Mouse (Mus musculus): Measurements from ENCODE around the gene Smg5. TPM values are rescaled to one million over a fixed set of nuclear protein-coding genes. Genes with fewer than 3 reads are reported as not detected.

The Smg5 gene
- 58.8 TPM for polyA plus RNA-seq (2014; fragmentation: Illumina TruSeq; extraction: RNeasy Lipid Tissue Mini Kit (QIAGEN cat#74804); ENCODE audit: low read depth, low replicate concordance)

DNA sequence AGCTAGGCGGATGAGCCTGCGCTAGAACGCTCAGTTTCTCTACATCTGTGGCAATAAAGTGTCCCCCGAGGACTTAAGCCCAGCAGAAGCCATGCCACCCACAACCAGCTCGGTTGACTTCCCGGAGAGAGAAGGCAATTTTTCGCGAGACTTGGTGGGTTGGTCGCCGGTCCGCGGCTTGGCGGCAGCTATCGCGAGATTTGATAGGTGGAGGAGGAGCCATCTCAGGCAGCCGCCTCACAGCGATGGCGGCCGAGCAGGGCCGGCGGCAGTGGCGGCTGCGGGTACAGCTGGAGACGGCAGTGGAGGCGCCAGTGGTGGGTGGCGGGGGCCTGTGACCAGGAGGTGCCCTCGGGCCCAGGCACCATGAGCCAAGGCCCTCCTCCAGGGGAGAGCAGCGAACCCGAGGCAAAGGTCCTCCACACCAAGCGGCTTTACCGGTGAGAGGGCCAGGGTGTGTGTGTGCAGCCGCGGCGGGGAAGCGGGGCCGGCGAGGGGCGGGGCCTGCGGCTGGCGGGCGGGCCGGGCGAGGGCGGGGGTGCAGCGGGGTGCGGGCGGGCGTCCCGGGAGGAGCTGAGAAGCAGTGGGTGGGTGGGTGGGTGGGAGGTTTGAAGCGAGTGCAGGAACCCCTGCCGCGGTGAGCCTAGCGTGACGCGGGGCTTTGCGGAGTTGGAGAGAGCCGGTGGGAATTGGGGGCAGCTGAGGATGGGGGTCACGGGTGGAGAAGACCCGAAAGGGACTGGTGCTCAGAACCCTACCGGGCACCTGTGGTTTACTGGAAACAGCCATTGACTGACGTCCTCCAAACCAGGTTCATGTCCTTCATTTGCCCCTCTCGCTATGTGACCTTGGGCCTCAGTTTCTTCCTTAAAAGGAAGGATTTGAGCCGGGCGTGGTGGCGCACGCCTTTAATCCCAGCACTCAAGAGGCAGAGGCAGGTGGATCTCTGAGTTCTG is at the start of gene Smg5, which contains the start of gene Tmem79:
Gene Smg5, plus strand, starts transcription at position 203 of the 956 bp plus-strand sequence.
Gene Tmem79, minus strand, starts transcription at position 91 of the 956 bp plus-strand sequence.

GRCm38 (mm10) chr3:88287110-88287509 is 49.0 kb upstream of the Smg5 start, which contains the start of gene Gm38392:
Gm38392 (minus strand) TSS chr3:88287210.

DNA sequence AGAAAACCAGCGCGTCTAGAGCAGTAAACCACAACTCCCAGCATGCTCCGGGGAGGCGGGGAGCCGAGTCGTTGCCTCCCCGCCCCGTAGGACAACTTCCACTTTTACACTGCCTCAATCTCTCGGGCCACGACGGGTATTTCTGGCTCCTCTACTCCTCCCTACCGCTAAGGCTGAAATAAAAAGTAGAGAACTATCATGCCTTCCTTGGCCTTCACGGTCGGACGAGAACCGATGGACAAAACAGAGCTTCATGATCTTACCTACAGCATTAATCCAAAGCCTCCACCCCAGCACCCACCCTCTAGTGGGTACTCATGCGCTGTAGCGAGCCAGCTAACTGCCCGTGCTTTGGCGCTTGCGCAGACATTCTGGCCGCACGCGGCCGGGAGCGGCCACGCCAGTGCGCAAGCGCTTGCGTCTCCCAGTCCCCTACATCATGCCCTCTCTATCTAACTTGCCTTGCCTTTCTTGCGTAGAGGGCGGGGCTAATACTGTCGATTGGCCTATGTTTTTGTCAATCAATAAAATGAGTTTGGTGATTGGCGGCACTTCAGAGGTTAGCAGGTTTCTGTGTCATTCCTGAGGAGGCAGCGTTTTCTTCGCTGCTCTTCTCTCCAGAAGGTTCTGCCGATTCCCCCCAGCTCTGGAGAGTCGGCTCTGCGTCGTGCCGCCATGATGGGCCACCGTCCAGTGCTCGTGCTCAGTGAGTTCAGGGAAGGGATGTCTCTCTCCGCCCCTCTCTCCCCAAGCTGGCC is 39.3 kb upstream of the Smg5 start, which contains the start of the genes Tsacc and Cct3:
Gene Tsacc, minus strand, starts transcription at position 439 of the 758 bp plus-strand sequence.
Gene Cct3, plus strand, starts transcription at position 556 of the 758 bp plus-strand sequence.

GRCm38 (mm10) chr3:88324951-88325405 is 11.1 kb upstream of the Smg5 start, which contains the start of gene Glmp:
Glmp (plus strand) TSS chr3:88325023.

DNA sequence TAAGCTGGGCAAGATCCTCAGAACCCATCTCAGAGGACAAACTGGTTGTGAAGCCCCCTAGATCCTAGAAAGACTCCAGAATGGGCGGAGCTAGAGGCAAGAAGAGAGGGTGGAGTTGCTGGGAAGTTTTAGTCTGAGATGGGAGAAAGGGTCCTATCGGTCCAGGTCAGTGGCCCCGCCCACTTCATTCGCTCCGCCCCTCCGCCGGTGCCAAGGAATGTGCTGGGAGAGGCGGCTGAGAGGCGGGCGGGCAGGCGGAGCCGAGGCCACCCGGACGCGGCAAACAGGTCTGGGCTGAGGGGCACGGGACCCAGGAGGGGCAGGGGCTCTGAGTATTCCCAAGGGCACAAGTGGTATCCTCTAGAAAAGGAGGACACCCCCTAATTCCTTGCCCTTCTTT is 28.3 kb downstream of the Smg5 start, which contains the start of gene Paqr6:
Gene Paqr6, plus strand, starts transcription at position 248 of the 400 bp plus-strand sequence.

GRCm38 (mm10) chr3:88372643-88373042 is 36.6 kb downstream of the Smg5 start, which contains the start of gene Bglap3:
Bglap3 (minus strand) TSS chr3:88372743.

GRCm38 (mm10) chr3:88378599-88378998 is 42.5 kb downstream of the Smg5 start, which contains the start of gene Bglap2:
Bglap2 (minus strand) TSS chr3:88378699.

GRCm38 (mm10) chr3:88384364-88384763 is 48.3 kb downstream of the Smg5 start, which contains the start of gene Bglap:
Bglap (minus strand) TSS chr3:88384464.

DNA sequence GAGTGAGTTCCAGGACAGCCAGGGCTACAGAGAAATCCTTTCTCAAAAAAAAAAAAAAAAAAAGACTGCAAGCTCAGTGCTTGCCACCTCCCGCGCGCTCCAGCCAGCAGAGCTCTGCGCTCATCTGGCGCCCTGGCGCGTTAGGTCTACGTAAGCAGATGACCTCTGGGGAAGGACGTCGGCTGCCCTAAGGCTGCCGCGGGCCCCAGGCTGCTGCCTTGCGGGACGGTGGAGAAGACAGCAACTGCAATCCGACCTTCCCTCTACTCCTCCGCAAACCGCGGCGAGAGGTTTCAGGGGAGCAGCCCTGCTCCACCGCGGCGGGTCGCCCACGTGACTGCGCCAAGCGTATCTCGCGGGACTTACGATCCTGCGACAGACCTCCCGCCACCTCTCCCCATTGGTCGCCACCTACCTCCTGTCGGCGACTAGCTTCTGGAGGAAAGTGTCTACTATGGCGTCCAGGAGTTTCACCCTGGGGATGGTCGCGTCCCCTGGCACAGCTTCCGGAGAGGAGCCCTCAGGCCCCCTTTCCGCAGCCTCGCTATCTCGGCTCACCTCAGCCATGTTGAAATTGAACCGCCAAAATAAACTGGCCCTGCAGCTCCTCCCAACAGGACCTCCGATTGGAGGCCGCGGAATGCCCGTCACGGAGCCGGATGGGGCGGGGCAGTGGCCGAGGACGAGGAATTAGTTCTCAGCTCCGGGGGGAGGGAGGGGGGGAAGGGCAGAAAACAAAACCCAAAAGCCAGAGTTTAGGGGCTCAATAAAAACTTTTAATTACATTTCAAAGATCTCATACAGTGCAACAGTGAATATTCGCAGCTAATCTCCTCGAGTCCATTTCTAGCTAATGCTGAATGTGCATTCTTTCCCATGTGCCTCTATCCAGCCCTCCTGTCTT is 73.9 kb downstream of the Smg5 start, which contains the start of gene Pmf1:
Gene Pmf1, minus strand, starts transcription at position 591 of the 904 bp plus-strand sequence.

Other genes starting within 250 kb of the Smg5 start
- 107 TPM for gene Mef2d, start 193.9 kb upstream of the Smg5 start, polyA plus RNA-seq (2014; fragmentation: Illumina TruSeq; extraction: RNeasy Lipid Tissue Mini Kit (QIAGEN cat#74804); ENCODE audit: low read depth, low replicate concordance)
- not detected for gene Rhbg, start 81.6 kb upstream of the Smg5 start, polyA plus RNA-seq (2014; fragmentation: Illumina TruSeq; extraction: RNeasy Lipid Tissue Mini Kit (QIAGEN cat#74804); ENCODE audit: low read depth, low replicate concordance)
- gene Gm38392, start 49.0 kb upstream of the Smg5 start, polyA plus RNA-seq (2014; fragmentation: Illumina TruSeq; extraction: RNeasy Lipid Tissue Mini Kit (QIAGEN cat#74804); ENCODE audit: low read depth, low replicate concordance): not detected
- 11.3 TPM for gene Tsacc, start 39.3 kb upstream of the Smg5 start, polyA plus RNA-seq (2014; fragmentation: Illumina TruSeq; extraction: RNeasy Lipid Tissue Mini Kit (QIAGEN cat#74804); ENCODE audit: low read depth, low replicate concordance)
- gene Cct3, start 39.1 kb upstream of the Smg5 start, polyA plus RNA-seq (2014; fragmentation: Illumina TruSeq; extraction: RNeasy Lipid Tissue Mini Kit (QIAGEN cat#74804); ENCODE audit: low read depth, low replicate concordance): 153 TPM
- gene Glmp, start 11.2 kb upstream of the Smg5 start, polyA plus RNA-seq (2014; fragmentation: Illumina TruSeq; extraction: RNeasy Lipid Tissue Mini Kit (QIAGEN cat#74804); ENCODE audit: low read depth, low replicate concordance): 72.2 TPM
- gene Tmem79, start 112 bp upstream of the Smg5 start, polyA plus RNA-seq (2014; fragmentation: Illumina TruSeq; extraction: RNeasy Lipid Tissue Mini Kit (QIAGEN cat#74804); ENCODE audit: low read depth, low replicate concordance): 1.8 TPM
- 1.6 TPM for gene Paqr6, start 28.3 kb downstream of the Smg5 start, polyA plus RNA-seq (2014; fragmentation: Illumina TruSeq; extraction: RNeasy Lipid Tissue Mini Kit (QIAGEN cat#74804); ENCODE audit: low read depth, low replicate concordance)
- not detected for gene Bglap3, start 36.5 kb downstream of the Smg5 start, polyA plus RNA-seq (2014; fragmentation: Illumina TruSeq; extraction: RNeasy Lipid Tissue Mini Kit (QIAGEN cat#74804); ENCODE audit: low read depth, low replicate concordance)
- not detected for gene Bglap2, start 42.4 kb downstream of the Smg5 start, polyA plus RNA-seq (2014; fragmentation: Illumina TruSeq; extraction: RNeasy Lipid Tissue Mini Kit (QIAGEN cat#74804); ENCODE audit: low read depth, low replicate concordance)
- gene Bglap, start 48.2 kb downstream of the Smg5 start, polyA plus RNA-seq (2014; fragmentation: Illumina TruSeq; extraction: RNeasy Lipid Tissue Mini Kit (QIAGEN cat#74804); ENCODE audit: low read depth, low replicate concordance): not detected
- 16.4 TPM for gene Pmf1, start 74.1 kb downstream of the Smg5 start, polyA plus RNA-seq (2014; fragmentation: Illumina TruSeq; extraction: RNeasy Lipid Tissue Mini Kit (QIAGEN cat#74804); ENCODE audit: low read depth, low replicate concordance)
- gene Slc25a44, start 88.9 kb downstream of the Smg5 start, polyA plus RNA-seq (2014; fragmentation: Illumina TruSeq; extraction: RNeasy Lipid Tissue Mini Kit (QIAGEN cat#74804); ENCODE audit: low read depth, low replicate concordance): 17.0 TPM
- 4.1 TPM for gene Sema4a, start 124.9 kb downstream of the Smg5 start, polyA plus RNA-seq (2014; fragmentation: Illumina TruSeq; extraction: RNeasy Lipid Tissue Mini Kit (QIAGEN cat#74804); ENCODE audit: low read depth, low replicate concordance)
- 80.8 TPM for gene Lmna, start 173.7 kb downstream of the Smg5 start, polyA plus RNA-seq (2014; fragmentation: Illumina TruSeq; extraction: RNeasy Lipid Tissue Mini Kit (QIAGEN cat#74804); ENCODE audit: low read depth, low replicate concordance)
- 0.34 TPM for gene Mex3a, start 196.1 kb downstream of the Smg5 start, polyA plus RNA-seq (2014; fragmentation: Illumina TruSeq; extraction: RNeasy Lipid Tissue Mini Kit (QIAGEN cat#74804); ENCODE audit: low read depth, low replicate concordance)
- gene Rab25, start 212.0 kb downstream of the Smg5 start, polyA plus RNA-seq (2014; fragmentation: Illumina TruSeq; extraction: RNeasy Lipid Tissue Mini Kit (QIAGEN cat#74804); ENCODE audit: low read depth, low replicate concordance): not detected
- gene Lamtor2, start 216.8 kb downstream of the Smg5 start, polyA plus RNA-seq (2014; fragmentation: Illumina TruSeq; extraction: RNeasy Lipid Tissue Mini Kit (QIAGEN cat#74804); ENCODE audit: low read depth, low replicate concordance): 116 TPM
- 60.0 TPM for gene Ubqln4, start 217.5 kb downstream of the Smg5 start, polyA plus RNA-seq (2014; fragmentation: Illumina TruSeq; extraction: RNeasy Lipid Tissue Mini Kit (QIAGEN cat#74804); ENCODE audit: low read depth, low replicate concordance)
- 76.6 TPM for gene Ssr2, start 239.6 kb downstream of the Smg5 start, polyA plus RNA-seq (2014; fragmentation: Illumina TruSeq; extraction: RNeasy Lipid Tissue Mini Kit (QIAGEN cat#74804); ENCODE audit: low read depth, low replicate concordance)